Mouse (Mus musculus) ES-Bruce4 (cell line): Measurements from ENCODE around the gene Edc3. TPM values are rescaled to one million over a fixed set of nuclear protein-coding genes. Genes with fewer than 3 reads are reported as not detected.

Experiments used
- H3K27ac ChIP-seq: 2 replicates; pipeline ENCODE4 v1.5.1; 2012; ENCODE audit warnings: low read length, inconsistent platforms; ENCODE audit not compliant: insufficient read depth
- H3K27me3 ChIP-seq: 2 replicates; pipeline ENCODE4 v1.6.1; 2012; ENCODE audit warnings: mild to moderate bottlenecking, low read length, inconsistent platforms; ENCODE audit not compliant: control insufficient read depth, poor library complexity, insufficient read depth, severe bottlenecking
- H3K36me3 ChIP-seq: 2 replicates; pipeline ENCODE4 v1.6.1; 2012; ENCODE audit warnings: inconsistent platforms, mild to moderate bottlenecking, low read length, moderate library complexity; ENCODE audit not compliant: control insufficient read depth, poor library complexity, insufficient read depth, severe bottlenecking
- H3K4me1 ChIP-seq: one replicate; pipeline ENCODE4 v1.8.1; 2011; ENCODE audit warnings: low read length; ENCODE audit not compliant: control insufficient read depth, insufficient read depth
- H3K4me3 ChIP-seq: 2 replicates; pipeline ENCODE4 v1.5.1; 2011; ENCODE audit warnings: low read depth, mild to moderate bottlenecking, low read length
- H3K9ac ChIP-seq: 2 replicates; pipeline ENCODE4 v1.6.1; 2012; ENCODE audit warnings: low read depth, mild to moderate bottlenecking, inconsistent platforms; ENCODE audit not compliant: poor library complexity, severe bottlenecking
- H3K9me3 ChIP-seq: replicated peaks from 2 replicates; pipeline ENCODE4 v1.6.1; 2012; ENCODE audit warnings: mild to moderate bottlenecking, low read length, inconsistent platforms; ENCODE audit not compliant: control insufficient read depth, poor library complexity, insufficient read depth, severe bottlenecking
- CTCF ChIP-seq: IDR thresholded peaks from one replicate; pipeline ENCODE4 v1.8.1; 2011; ENCODE audit warnings: low read depth, low read length
- EP300 ChIP-seq: IDR thresholded peaks from 2 replicates; pipeline ENCODE4 v1.6.1; 2011; ENCODE audit warnings: low read depth, low read length; ENCODE audit not compliant: insufficient read depth
- POLR2A ChIP-seq: IDR thresholded peaks from one replicate; pipeline ENCODE4 v1.8.1; 2011; ENCODE audit warnings: low read length; ENCODE audit not compliant: insufficient read depth
- polyA plus RNA-seq: library from polyadenylated mRNA; stranded (reverse); fragments of >200 nt; gene quantifications from 2 replicates; pipeline ENCODE4 v1.2.4, GENCODE M21; 2011; ENCODE audit warnings: low read depth; ENCODE audit not compliant: missing spikeins, insufficient read depth, insufficient read length

Gene Edc3
- polyA plus RNA-seq, 1 experiment: 22.0 TPM

GRCm38 (mm10) chr9:57764147-57764973, 56.0 kb downstream of the Edc3 start:
- H3K4me3 ChIP-seq: peak overlapping the region; percentile 88
- H3K27me3 ChIP-seq: no peaks in the 10 kb centered on the region
- H3K27ac ChIP-seq: no peak overlapping the region
- peaks cover 3% of the 10 kb centered on the region for H3K36me3 ChIP-seq
- peaks cover 2% of the 10 kb centered on the region for H3K4me1 ChIP-seq
- H3K9ac ChIP-seq: peak overlapping the region; percentile 87
- TF ChIP-seq POLR2A (no peak), CTCF (no peak), EP300 (no peak)
- no peaks in the 10 kb centered on the region for H3K9me3 ChIP-seq

- Histone ChIP-seq H3K36me3 (peaks cover 3% of the 10 kb centered on the region), H3K4me1 (peaks cover 2% of the 10 kb centered on the region), H3K9ac (peak overlapping the region; percentile 87), H3K4me3 (peak overlapping the region; percentile 88), H3K27ac (no peak overlapping the region), H3K9me3 (no peaks in the 10 kb centered on the region), H3K27me3 (no peaks in the 10 kb centered on the region)
- TF ChIP-seq POLR2A (no peak), EP300 (0 out of 2 replicates have a peak, but pooled peaks have one; percentile 5), CTCF (no peak)
Observed at GRCm38 (mm10) chr9:57764974-57765363, 56.6 kb downstream of the Edc3 start.

GRCm38 (mm10) chr9:57765364-57766351, 57.3 kb downstream of the Edc3 start, which contains the start of gene Clk3:
Clk3 (minus strand) TSS chr9:57765860.
- Histone ChIP-seq H3K9me3 (no peaks in the 10 kb centered on the region), H3K27me3 (no peaks in the 10 kb centered on the region), H3K27ac (no peak within 1 kb of the TSS), H3K4me1 (peaks cover 2% of the 10 kb centered on the region), H3K36me3 (peaks cover under 1% of the 10 kb centered on the region; the same call in 1 of the 2 replicates), H3K9ac (peak within 1 kb of the TSS; percentile 87), H3K4me3 (peak within 1 kb of the TSS; percentile 88)
- TF ChIP-seq POLR2A (no peak), CTCF (no peak), EP300 (no peak)

- Histone ChIP-seq H3K4me1 (peaks cover 2% of the 10 kb centered on the region), H3K9ac (peak overlapping the region; percentile 87; the same call in 1 of the 2 replicates), H3K36me3 (no peaks in the 10 kb centered on the region), H3K27me3 (no peaks in the 10 kb centered on the region), H3K4me3 (peak overlapping the region; percentile 88; the same call in 1 of the 2 replicates), H3K9me3 (no peaks in the 10 kb centered on the region), H3K27ac (no peak overlapping the region)
- TF ChIP-seq POLR2A (no peak), EP300 (no peak), CTCF (no peak)
Observed at GRCm38 (mm10) chr9:57766431-57766830, 58.1 kb downstream of the Edc3 start.

GRCm38 (mm10) chr9:57767231-57767630, 58.9 kb downstream of the Edc3 start:
- Histone ChIP-seq H3K9me3 (no peaks in the 10 kb centered on the region), H3K4me3 (no peak overlapping the region), H3K27ac (no peak overlapping the region), H3K4me1 (peaks cover 2% of the 10 kb centered on the region), H3K9ac (no peak overlapping the region), H3K36me3 (no peaks in the 10 kb centered on the region), H3K27me3 (no peaks in the 10 kb centered on the region)
- no peak for TF ChIP-seq POLR2A
- TF ChIP-seq EP300: no peak
- no peak for TF ChIP-seq CTCF
